Mouse (Mus musculus): ENCODE results near the gene Abhd12. TPM values are rescaled to one million over a fixed set of nuclear protein-coding genes. Genes with fewer than 3 reads are reported as not detected.

The Abhd12 gene
- polyA plus RNA-seq, 1 experiment from 2014 or later, result 21.3 TPM

- no peaks in the 10 kb centered on the region for H3K36me3 ChIP-seq (replicated peaks)
- H3K27ac ChIP-seq (replicated peaks), result no peak overlapping the region
- 72% methylated on average over 8 of the region's 8 CpGs for WGBS (ENCODE audit: insufficient replicate concordance)
- H3K4me3 ChIP-seq (replicated peaks), result no peak overlapping the region
- no peak overlapping the region for H3K9ac ChIP-seq
- H3K4me2 ChIP-seq, result no peak overlapping the region
- H3K27me3 ChIP-seq, result no peaks in the 10 kb centered on the region
- no peaks in the 10 kb centered on the region for H3K9me3 ChIP-seq (replicated peaks)
- no peak for ATAC-seq (ENCODE audit: insufficient read depth)
- no peaks in the 10 kb centered on the region for H3K4me1 ChIP-seq (replicated peaks)
These were observed 57.0 kb downstream of the Abhd12 start for GRCm38 (mm10) chr2:150847436-150847995.

DNA sequence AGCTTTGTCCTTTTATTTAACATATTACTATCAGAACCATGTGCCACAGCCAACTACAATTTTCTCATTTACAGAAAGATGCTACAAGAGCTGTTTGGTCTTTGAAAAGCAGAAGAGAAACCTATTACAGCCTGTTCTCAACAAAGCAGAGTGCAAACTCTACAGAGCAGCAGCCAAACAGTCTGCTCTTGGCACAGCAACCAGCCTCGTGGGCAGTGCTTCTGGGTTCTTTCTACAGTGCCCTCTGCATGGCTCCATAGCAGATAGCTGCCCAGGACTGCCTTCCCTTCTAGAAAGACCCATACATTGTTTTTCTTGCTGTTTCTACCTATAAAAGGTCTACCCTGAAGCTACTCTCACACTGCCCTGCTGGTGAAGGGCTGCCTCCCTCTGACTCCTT lies 59.7 kb downstream of the Abhd12 start:
- Histone ChIP-seq H3K9me3 (replicated peaks) (no peaks in the 10 kb centered on the region), H3K4me2 (no peak overlapping the region), H3K27me3 (no peaks in the 10 kb centered on the region), H3K4me3 (replicated peaks) (no peak overlapping the region), H3K27ac (replicated peaks) (no peak overlapping the region), H3K36me3 (replicated peaks) (no peaks in the 10 kb centered on the region), H3K4me1 (replicated peaks) (no peaks in the 10 kb centered on the region), H3K9ac (no peak overlapping the region)
- WGBS (ENCODE audit: insufficient replicate concordance), result 65% methylated on average over 1 of the region's 1 CpGs
- no peak for ATAC-seq (ENCODE audit: insufficient read depth)

GRCm38 (mm10) chr2:150842049-150842461 lies 62.5 kb downstream of the Abhd12 start:
- no peak for ATAC-seq (ENCODE audit: insufficient read depth)
- no peaks in the 10 kb centered on the region for H3K4me1 ChIP-seq (replicated peaks)
- no peak overlapping the region for H3K4me2 ChIP-seq
- no peak overlapping the region for H3K27ac ChIP-seq (replicated peaks)
- no peaks in the 10 kb centered on the region for H3K36me3 ChIP-seq (replicated peaks)
- WGBS (ENCODE audit: insufficient replicate concordance), result 57% methylated on average over 7 of the region's 7 CpGs
- H3K4me3 ChIP-seq (replicated peaks), result no peak overlapping the region
- no peak overlapping the region for H3K9ac ChIP-seq
- no peaks in the 10 kb centered on the region for H3K9me3 ChIP-seq (replicated peaks)
- H3K27me3 ChIP-seq, result no peaks in the 10 kb centered on the region

DNA sequence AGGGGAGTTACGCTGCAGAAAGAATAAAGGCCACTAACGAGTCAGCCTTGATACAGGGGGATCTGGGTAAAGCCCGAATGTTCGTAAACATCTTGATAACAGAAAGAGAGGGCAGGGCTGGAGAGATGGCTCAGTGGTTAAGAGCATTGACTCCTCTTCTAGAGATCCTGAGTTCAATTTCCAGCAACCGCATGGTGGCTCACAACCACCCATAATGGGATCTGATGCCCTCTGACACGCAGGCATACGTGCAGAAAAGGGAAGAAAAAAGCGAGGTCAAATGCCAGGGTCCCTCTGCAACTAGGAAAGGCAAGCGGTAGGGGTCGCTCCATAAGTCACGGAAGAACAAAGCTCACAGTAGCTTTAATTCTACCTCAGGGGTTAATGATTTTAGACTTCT lies 63.4 kb downstream of the Abhd12 start:
- no peaks in the 10 kb centered on the region for H3K9me3 ChIP-seq (replicated peaks)
- WGBS (ENCODE audit: insufficient replicate concordance), result 70% methylated on average over 11 of the region's 11 CpGs
- no peak overlapping the region for H3K4me2 ChIP-seq
- H3K27ac ChIP-seq (replicated peaks), result no peak overlapping the region
- H3K4me1 ChIP-seq (replicated peaks), result no peaks in the 10 kb centered on the region
- H3K4me3 ChIP-seq (replicated peaks), result no peak overlapping the region
- ATAC-seq (ENCODE audit: insufficient read depth), result no peak
- H3K36me3 ChIP-seq (replicated peaks), result no peaks in the 10 kb centered on the region
- H3K27me3 ChIP-seq, result no peaks in the 10 kb centered on the region
- no peak overlapping the region for H3K9ac ChIP-seq

DNA sequence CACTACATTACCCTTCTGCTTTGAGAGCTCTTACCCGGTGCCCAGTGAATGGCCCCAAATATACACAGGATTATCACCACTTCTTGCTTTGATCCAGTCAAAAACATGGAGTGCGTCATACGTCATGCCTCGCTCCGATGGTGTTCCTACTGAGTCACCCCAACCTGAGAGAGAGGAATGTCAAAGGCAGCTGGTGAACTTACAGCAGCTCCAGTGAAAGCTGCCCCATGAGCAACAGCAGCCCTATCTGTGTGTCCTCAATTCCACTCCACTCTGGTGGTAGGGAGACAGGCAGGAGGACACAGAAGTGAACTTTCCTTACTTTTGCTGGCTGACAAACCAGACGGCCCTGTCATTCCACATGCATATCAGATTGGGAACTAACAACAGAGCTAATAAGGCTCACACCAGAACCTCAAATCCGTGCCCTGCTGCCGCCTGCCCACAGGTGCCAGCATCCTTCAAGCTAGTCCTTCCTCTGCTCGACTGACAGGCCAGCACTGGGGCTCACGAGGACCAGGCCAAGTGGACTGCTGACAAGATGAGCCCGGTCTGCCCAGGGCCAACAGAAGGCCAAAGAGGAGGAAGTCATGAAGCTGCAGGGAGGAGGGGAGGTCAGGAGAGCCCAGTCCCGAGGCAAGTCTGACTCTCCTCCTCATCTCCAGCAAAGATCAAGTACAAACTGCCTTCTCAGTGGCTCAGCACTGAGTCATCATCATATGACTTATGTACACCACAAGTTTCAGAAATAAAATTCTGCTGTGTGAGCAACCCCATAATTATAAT lies 64.7 kb downstream of the Abhd12 start:
- no peak overlapping the region for H3K9ac ChIP-seq
- no peak overlapping the region for H3K27ac ChIP-seq (replicated peaks)
- ATAC-seq (ENCODE audit: insufficient read depth), result peak; percentile 39
- H3K27me3 ChIP-seq, result no peaks in the 10 kb centered on the region
- 61% methylated on average over 12 of the region's 12 CpGs for WGBS (ENCODE audit: insufficient replicate concordance)
- H3K4me3 ChIP-seq (replicated peaks), result no peak overlapping the region
- H3K4me2 ChIP-seq, result no peak overlapping the region
- H3K9me3 ChIP-seq (replicated peaks), result no peaks in the 10 kb centered on the region
- no peaks in the 10 kb centered on the region for H3K4me1 ChIP-seq (replicated peaks)
- no peaks in the 10 kb centered on the region for H3K36me3 ChIP-seq (replicated peaks)

DNA sequence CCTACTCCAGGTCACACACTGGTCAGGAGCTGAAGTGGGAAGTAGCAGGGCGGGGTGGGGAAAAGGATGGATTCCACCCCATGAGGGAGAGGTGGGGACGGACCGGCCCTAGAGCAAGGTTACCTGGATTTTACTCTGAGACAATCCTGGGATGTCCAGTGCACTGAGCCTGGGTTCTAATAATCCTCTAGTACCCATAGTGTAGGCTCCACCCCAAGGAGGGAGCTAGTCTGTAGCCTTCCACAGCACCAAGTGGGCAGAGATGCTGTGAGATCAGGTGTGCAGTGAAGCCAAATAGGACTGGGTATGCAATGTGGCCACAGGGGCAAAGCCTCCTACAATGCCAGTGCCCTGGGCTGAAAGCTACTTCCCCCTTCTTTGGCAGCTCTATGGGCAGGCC lies 66.8 kb downstream of the Abhd12 start:
- 88% methylated on average over 3 of the region's 3 CpGs for WGBS (ENCODE audit: insufficient replicate concordance)
- no peak overlapping the region for H3K4me3 ChIP-seq (replicated peaks)
- H3K27me3 ChIP-seq, result no peaks in the 10 kb centered on the region
- no peak overlapping the region for H3K9ac ChIP-seq
- no peaks in the 10 kb centered on the region for H3K9me3 ChIP-seq (replicated peaks)
- H3K36me3 ChIP-seq (replicated peaks), result no peaks in the 10 kb centered on the region
- no peak overlapping the region for H3K27ac ChIP-seq (replicated peaks)
- ATAC-seq (ENCODE audit: insufficient read depth), result no peak
- H3K4me1 ChIP-seq (replicated peaks), result no peaks in the 10 kb centered on the region
- no peak overlapping the region for H3K4me2 ChIP-seq

GRCm38 (mm10) chr2:150836906-150837305 lies 67.6 kb downstream of the Abhd12 start:
- 54% methylated on average over 15 of the region's 15 CpGs for WGBS (ENCODE audit: insufficient replicate concordance)
- Histone ChIP-seq H3K4me2 (no peak overlapping the region), H3K27ac (replicated peaks) (no peak overlapping the region), H3K27me3 (no peaks in the 10 kb centered on the region), H3K36me3 (replicated peaks) (peaks cover 8% of the 10 kb centered on the region; the same call in 1 of the 2 replicates), H3K4me3 (replicated peaks) (no peak overlapping the region), H3K4me1 (replicated peaks) (no peaks in the 10 kb centered on the region), H3K9me3 (replicated peaks) (no peaks in the 10 kb centered on the region), H3K9ac (no peak overlapping the region)
- ATAC-seq (ENCODE audit: insufficient read depth), result no peak

DNA sequence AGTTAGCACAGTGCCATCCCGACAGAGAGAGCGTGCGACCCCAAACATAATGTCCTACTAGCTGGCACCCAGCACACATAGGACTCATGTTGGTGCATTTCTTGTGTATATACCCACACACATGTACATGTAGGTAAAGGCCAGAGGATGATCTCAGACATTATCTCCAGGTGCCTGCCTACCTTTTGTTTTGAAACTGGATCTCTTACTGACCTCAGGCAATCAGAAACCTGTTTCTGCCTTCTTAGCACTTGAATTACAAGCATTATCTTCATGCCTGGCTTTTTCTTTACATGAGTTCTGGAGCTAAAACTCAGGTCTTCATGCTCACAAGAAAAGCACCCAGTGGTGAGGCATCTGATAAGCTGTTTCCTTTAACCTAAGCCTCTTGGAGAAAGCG lies 68.6 kb downstream of the Abhd12 start:
- Histone ChIP-seq H3K9ac (no peak overlapping the region), H3K27ac (replicated peaks) (no peak overlapping the region), H3K36me3 (replicated peaks) (peaks cover 17% of the 10 kb centered on the region; the same call in 1 of the 2 replicates), H3K27me3 (no peaks in the 10 kb centered on the region), H3K4me1 (replicated peaks) (no peaks in the 10 kb centered on the region), H3K4me3 (replicated peaks) (no peak overlapping the region), H3K4me2 (no peak overlapping the region), H3K9me3 (replicated peaks) (no peaks in the 10 kb centered on the region)
- no peak for ATAC-seq (ENCODE audit: insufficient read depth)
- 80% methylated on average over 4 of the region's 4 CpGs for WGBS (ENCODE audit: insufficient replicate concordance)

DNA sequence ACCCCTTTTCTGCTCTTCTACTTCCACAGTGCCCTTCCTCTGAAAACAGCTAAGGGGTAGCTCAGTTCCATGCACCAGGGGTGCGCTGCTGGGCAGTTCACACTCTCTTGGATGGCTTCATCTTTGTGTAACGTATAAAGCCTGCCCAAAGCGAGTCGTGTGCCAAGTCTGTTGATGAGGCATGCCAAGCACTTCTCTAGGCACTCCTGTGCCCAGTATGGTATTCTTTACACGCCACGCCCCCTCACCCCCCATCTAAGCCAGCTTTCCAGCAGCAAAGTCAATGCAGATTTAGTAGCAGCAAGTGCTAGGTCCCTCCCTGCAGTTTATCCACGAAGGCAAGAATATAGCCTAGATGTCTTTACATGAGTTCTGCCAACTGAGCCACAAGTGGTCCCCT lies 69.9 kb downstream of the Abhd12 start:
- Histone ChIP-seq H3K9me3 (replicated peaks) (no peaks in the 10 kb centered on the region), H3K4me3 (replicated peaks) (no peak overlapping the region), H3K9ac (no peak overlapping the region), H3K4me1 (replicated peaks) (no peaks in the 10 kb centered on the region), H3K27me3 (no peaks in the 10 kb centered on the region), H3K27ac (replicated peaks) (no peak overlapping the region), H3K36me3 (replicated peaks) (peaks cover 25% of the 10 kb centered on the region; the same call in 1 of the 2 replicates), H3K4me2 (no peak overlapping the region)
- 81% methylated on average over 7 of the region's 7 CpGs for WGBS (ENCODE audit: insufficient replicate concordance)
- ATAC-seq (ENCODE audit: insufficient read depth), result no peak

DNA sequence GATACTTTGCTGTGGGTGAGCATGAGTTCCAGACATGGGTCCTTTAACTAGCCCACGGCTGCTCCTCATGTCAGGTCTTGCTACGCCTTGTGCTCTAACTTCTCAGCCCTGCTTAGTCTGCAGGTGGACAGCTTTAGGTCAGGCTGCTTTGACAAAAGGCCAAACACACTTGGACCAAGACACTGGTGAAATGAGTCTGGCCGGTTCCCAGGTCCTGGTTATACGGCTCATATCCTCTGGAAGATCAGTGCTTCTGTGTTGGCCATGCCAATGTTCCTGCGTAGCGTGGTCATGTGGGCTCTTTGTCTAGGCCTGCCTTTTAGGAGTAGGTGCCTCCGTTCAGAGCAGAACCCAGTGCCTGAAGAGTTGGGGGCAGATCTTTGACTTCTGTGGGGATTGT lies 72.5 kb downstream of the Abhd12 start:
- ATAC-seq (ENCODE audit: insufficient read depth), result no peak
- Histone ChIP-seq H3K4me2 (no peak overlapping the region), H3K4me3 (replicated peaks) (no peak overlapping the region), H3K27ac (replicated peaks) (no peak overlapping the region), H3K9ac (no peak overlapping the region), H3K27me3 (no peaks in the 10 kb centered on the region), H3K36me3 (replicated peaks) (peaks cover 39% of the 10 kb centered on the region; the same call in 1 of the 2 replicates), H3K9me3 (replicated peaks) (no peaks in the 10 kb centered on the region), H3K4me1 (replicated peaks) (no peaks in the 10 kb centered on the region)
- 79% methylated on average over 7 of the region's 7 CpGs for WGBS (ENCODE audit: insufficient replicate concordance)

DNA sequence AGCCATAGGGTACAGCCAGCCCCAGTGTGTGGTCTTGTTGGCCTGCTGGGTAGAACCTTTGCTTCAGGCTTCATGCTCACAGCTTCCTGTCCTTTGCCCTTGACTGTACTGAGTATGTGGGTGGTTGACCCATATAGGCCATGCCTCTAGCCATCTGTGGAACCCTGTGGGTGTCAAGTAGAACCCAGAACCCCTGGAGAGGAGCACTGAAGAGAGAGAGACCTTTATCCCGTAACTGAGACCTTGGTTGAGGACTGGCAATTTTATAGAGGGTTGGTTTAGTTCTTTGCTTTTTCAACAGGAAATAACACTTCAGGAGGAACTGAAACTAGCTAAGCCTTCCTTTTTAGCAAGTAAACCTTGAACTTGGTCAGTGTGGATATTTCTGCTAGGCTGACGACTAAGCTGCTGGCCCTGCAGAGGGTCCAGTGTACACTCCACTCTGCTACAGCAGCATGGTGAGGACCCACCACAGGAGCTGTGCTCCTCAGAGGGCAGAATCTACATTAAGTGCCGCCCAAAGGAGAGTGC lies 73.6 kb downstream of the Abhd12 start:
- no peak overlapping the region for H3K9ac ChIP-seq
- H3K27me3 ChIP-seq, result no peaks in the 10 kb centered on the region
- H3K9me3 ChIP-seq (replicated peaks), result no peaks in the 10 kb centered on the region
- ATAC-seq (ENCODE audit: insufficient read depth), result no peak
- 63% methylated on average over 3 of the region's 3 CpGs for WGBS (ENCODE audit: insufficient replicate concordance)
- no peaks in the 10 kb centered on the region for H3K4me1 ChIP-seq (replicated peaks)
- no peak overlapping the region for H3K4me3 ChIP-seq (replicated peaks)
- no peak overlapping the region for H3K4me2 ChIP-seq
- H3K27ac ChIP-seq (replicated peaks), result peak overlapping the region; percentile 19; the same call in 1 of the 2 replicates
- peaks cover 41% of the 10 kb centered on the region; the same call in 1 of the 2 replicates for H3K36me3 ChIP-seq (replicated peaks)
